Mouse (Mus musculus) erythroblast, embryonic 14.5 days (primary cell): ENCODE data around the gene Adcy7. TPM values are rescaled to one million over a fixed set of nuclear protein-coding genes. Genes with fewer than 3 reads are reported as not detected.

Source experiments
- H3K27me3 ChIP-seq: 2 replicates; pipeline ENCODE4 v1.6.1; 2012; ENCODE audit warnings: inconsistent platforms; ENCODE audit not compliant: control insufficient read depth
- H3K36me3 ChIP-seq: 2 replicates; pipeline ENCODE4 v1.6.1; 2012; ENCODE audit warnings: mild to moderate bottlenecking, inconsistent platforms; ENCODE audit not compliant: control insufficient read depth
- H3K4me1 ChIP-seq: 2 replicates; pipeline ENCODE4 v1.6.1; 2012; ENCODE audit warnings: inconsistent platforms; ENCODE audit not compliant: control insufficient read depth
- H3K4me3 ChIP-seq: replicated peaks from 2 replicates; pipeline ENCODE3; 2012; ENCODE audit warnings: moderate library complexity, mild to moderate bottlenecking, inconsistent platforms
- H3K9me3 ChIP-seq: 2 replicates; pipeline ENCODE4 v1.6.1; 2012; ENCODE audit warnings: low read length, inconsistent platforms, mixed read lengths; ENCODE audit not compliant: control insufficient read depth
- GATA1 ChIP-seq: IDR thresholded peaks from 2 replicates; pipeline ENCODE4 v1.6.1; 2012; ENCODE audit warnings: low read length, inconsistent platforms, mixed read lengths
- TAL1 ChIP-seq: IDR thresholded peaks from 3 replicates; pipeline ENCODE4 v1.6.1; 2012; ENCODE audit warnings: low read length, inconsistent platforms, mixed read lengths
- polyA plus RNA-seq: library from polyadenylated mRNA; stranded (reverse); fragments of >175 nt; gene quantifications from 2 replicates; pipeline ENCODE4 v1.2.3, GENCODE M21; 2012

Adcy7 gene
- 1.1 and 1.6 TPM in 2 replicates for polyA plus RNA-seq

DNA sequence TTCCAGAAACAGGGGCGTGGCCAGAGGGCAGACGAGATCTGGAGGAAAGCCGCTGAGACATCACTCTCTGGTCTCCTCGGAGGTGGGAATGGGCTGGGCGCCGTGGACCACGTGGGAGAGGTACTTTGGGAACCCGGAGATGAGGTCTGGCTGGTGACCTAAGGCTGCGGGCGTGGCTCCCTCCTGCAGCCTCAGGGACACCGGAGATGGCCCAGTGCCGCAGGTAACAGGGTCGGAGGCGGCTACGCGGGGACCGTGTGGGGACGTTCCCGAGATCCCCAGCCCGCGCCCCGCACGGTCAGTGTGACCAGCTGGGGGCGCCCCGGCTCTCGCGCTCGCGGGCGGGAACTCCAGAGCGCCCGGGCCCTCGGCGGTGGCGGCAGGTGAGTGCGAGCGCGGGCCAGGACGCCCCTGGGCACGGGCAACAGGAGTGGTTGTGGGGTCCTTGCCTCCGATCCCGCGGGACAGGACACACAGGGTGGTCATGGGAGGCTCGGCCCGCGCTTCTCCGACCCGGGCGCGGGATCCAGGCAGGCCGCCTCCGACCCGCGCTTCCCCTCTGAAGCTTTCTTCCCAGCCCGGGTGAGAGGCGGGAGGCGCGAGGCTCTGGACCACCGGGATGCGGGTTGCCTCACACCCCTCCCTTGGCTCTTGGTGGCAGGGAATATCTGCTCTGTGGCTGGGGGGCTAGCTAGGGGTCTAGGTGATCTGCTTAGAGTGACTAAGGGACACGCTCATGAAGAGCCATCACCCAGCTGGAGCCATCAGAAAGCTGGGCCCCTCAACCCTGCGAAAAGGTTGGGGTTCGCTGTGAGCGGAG lies at the start of gene Adcy7:
Adcy7 (plus strand) TSS at position 173 of the 820 bp plus-strand sequence.
- H3K27me3 ChIP-seq: peaks cover 19% of the 10 kb centered on the region
- peaks cover 61% of the 10 kb centered on the region for H3K4me1 ChIP-seq
- TF ChIP-seq GATA1 (no peak), TAL1 (no peak)
- H3K4me3 ChIP-seq: peak within 1 kb of the TSS; percentile 72
- H3K9me3 ChIP-seq: no peaks in the 10 kb centered on the region
- peaks cover 3% of the 10 kb centered on the region for H3K36me3 ChIP-seq

- Histone ChIP-seq H3K9me3 (no peaks in the 10 kb centered on the region), H3K27me3 (no peaks in the 10 kb centered on the region), H3K4me1 (peaks cover 29% of the 10 kb centered on the region), H3K4me3 (no peak overlapping the region), H3K36me3 (peaks cover 31% of the 10 kb centered on the region)
- no peak for TF ChIP-seq TAL1
- no peak for TF ChIP-seq GATA1
Measured at GRCm38 (mm10) chr8:88225358-88225757, 46.8 kb upstream of the Adcy7 start.

GRCm38 (mm10) chr8:88227851-88228250 lies 44.4 kb upstream of the Adcy7 start:
- no peak overlapping the region for H3K4me3 ChIP-seq
- H3K4me1 ChIP-seq: peaks cover 12% of the 10 kb centered on the region
- H3K36me3 ChIP-seq: peaks cover 25% of the 10 kb centered on the region
- TF ChIP-seq GATA1 (no peak), TAL1 (no peak)
- no peaks in the 10 kb centered on the region for H3K27me3 ChIP-seq
- no peaks in the 10 kb centered on the region for H3K9me3 ChIP-seq

- Histone ChIP-seq H3K27me3 (no peaks in the 10 kb centered on the region), H3K4me3 (no peak overlapping the region), H3K9me3 (no peaks in the 10 kb centered on the region), H3K4me1 (peaks cover 11% of the 10 kb centered on the region), H3K36me3 (peaks cover 25% of the 10 kb centered on the region)
- TF ChIP-seq GATA1 (no peak), TAL1 (no peak)
Measured at GRCm38 (mm10) chr8:88228286-88228685, 43.9 kb upstream of the Adcy7 start.

DNA sequence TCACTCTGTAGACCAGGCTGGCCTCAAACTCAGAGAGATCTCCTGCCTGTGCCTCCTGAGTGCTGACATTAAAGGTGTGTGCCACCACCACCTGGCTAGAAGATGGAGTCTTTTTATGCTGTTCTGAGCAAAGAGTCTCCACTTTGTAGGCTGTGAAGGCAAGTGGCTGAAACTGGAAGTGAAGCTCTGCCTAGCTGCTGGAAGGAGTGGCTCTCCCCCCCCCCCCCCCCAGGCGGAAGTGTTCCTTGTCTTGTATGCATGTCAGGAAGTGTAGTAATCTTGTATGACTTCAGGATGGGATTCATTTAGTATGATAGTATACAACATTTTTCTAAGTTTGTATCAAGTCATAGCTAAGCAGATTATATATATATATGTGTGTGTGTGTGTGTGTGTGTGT lies 43.4 kb upstream of the Adcy7 start:
- H3K4me3 ChIP-seq: no peak overlapping the region
- no peaks in the 10 kb centered on the region for H3K27me3 ChIP-seq
- H3K4me1 ChIP-seq: peaks cover 8% of the 10 kb centered on the region
- no peaks in the 10 kb centered on the region for H3K9me3 ChIP-seq
- H3K36me3 ChIP-seq: peaks cover 22% of the 10 kb centered on the region
- TF ChIP-seq TAL1 (no peak), GATA1 (no peak)

GRCm38 (mm10) chr8:88236666-88237065 lies 35.5 kb upstream of the Adcy7 start:
- no peaks in the 10 kb centered on the region for H3K27me3 ChIP-seq
- TF ChIP-seq TAL1 (no peak), GATA1 (no peak)
- no peaks in the 10 kb centered on the region for H3K4me1 ChIP-seq

DNA sequence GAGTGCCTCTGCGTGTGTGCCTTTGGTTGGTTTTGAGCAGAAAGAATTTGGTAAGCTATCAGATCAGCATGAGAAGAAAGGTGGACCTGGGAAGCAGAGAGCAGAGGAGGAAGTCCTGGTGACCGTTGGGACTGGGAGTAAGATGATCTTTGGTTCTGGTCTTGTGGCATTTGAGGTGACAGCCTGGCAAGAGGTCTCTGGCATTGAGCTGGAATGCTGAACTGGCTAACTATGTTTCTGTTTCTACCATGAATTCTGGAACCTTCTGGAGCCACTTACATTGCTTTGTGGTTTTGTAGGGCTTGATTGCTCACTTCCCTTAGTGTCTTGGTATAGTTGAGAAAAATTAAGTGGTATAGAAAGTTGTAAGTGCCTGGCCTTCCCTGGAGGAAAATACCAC lies 34.6 kb upstream of the Adcy7 start:
- Histone ChIP-seq H3K36me3 (peaks cover 3% of the 10 kb centered on the region), H3K9me3 (no peaks in the 10 kb centered on the region), H3K27me3 (no peaks in the 10 kb centered on the region), H3K4me3 (no peak overlapping the region), H3K4me1 (0 out of 2 replicates have a peak, but pooled peaks cover 2% of the 10 kb centered on the region)
- TF ChIP-seq TAL1 (no peak), GATA1 (no peak)

More at GRCm38 (mm10) chr8:88236666-88237065, 35.5 kb upstream of the Adcy7 start:
- Histone ChIP-seq H3K4me3 (no peak overlapping the region), H3K9me3 (no peaks in the 10 kb centered on the region), H3K36me3 (peaks cover 2% of the 10 kb centered on the region)

DNA sequence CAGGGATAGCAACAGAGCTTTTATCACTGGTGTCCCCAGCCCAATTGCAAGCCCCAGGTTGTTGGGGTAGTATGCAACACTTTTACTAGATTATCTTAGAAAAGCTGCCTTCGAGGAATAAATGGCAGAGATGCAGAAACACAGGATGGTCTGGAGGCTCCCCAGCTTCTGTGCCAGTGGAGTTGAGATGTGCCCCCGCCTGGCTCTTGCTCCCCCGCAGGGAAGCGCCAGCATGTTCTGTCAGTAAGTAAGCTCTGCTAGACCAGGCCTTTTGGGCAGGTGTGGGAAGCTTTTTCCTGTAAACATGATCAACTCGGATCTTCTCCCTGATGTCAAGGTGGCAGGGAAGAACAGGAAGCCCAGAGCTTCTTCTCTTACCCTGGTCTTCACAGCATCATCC lies 32.9 kb upstream of the Adcy7 start:
- Histone ChIP-seq H3K4me3 (no peak overlapping the region), H3K4me1 (0 out of 2 replicates have a peak, but pooled peaks cover 3% of the 10 kb centered on the region)

GRCm38 (mm10) chr8:88241871-88242270 lies 30.3 kb upstream of the Adcy7 start:
- no peak for TF ChIP-seq GATA1
- H3K4me1 ChIP-seq: peaks cover 3% of the 10 kb centered on the region; the same call in 1 of the 2 replicates
- no peak overlapping the region for H3K4me3 ChIP-seq
- H3K9me3 ChIP-seq: no peaks in the 10 kb centered on the region
- no peaks in the 10 kb centered on the region for H3K27me3 ChIP-seq
- H3K36me3 ChIP-seq: peaks cover 33% of the 10 kb centered on the region

More for the DNA sequence above, 32.9 kb upstream of the Adcy7 start:
- Histone ChIP-seq H3K27me3 (no peaks in the 10 kb centered on the region), H3K9me3 (no peaks in the 10 kb centered on the region), H3K36me3 (peaks cover 13% of the 10 kb centered on the region)
- no peak for TF ChIP-seq GATA1
- no peak for TF ChIP-seq TAL1

DNA sequence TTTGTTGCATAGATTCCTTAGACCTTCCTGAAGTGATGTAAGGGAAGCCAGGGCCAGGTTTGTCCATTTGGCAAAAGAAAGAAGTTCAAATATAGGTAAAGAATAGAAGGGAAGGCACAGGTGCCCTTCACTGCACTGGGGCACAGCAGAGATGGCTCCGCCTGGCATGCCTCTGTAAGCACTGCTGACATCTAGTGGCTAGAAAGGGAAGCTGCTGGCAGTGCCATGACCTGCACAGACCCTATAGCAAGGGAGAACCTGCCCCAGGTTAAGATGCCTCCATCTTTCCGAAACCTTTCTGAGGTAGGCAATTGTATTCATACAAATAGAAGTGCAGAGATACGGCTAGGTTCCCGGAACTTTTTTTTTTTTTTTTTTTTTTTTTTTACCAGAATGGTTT lies 27.9 kb upstream of the Adcy7 start:
- H3K9me3 ChIP-seq: no peaks in the 10 kb centered on the region
- H3K27me3 ChIP-seq: no peaks in the 10 kb centered on the region
- no peak for TF ChIP-seq GATA1
- TF ChIP-seq TAL1: no peak
- H3K4me3 ChIP-seq: no peak overlapping the region
- peaks cover 51% of the 10 kb centered on the region for H3K36me3 ChIP-seq
- H3K4me1 ChIP-seq: peaks cover 3% of the 10 kb centered on the region; the same call in 1 of the 2 replicates
